Mouse (Mus musculus): ENCODE results near the gene Zfp128. TPM values are rescaled to one million over a fixed set of nuclear protein-coding genes. Genes with fewer than 3 reads are reported as not detected.
"Not testable (repeated sequence)": the region's sequence is repeated elsewhere in the genome, so short reads cannot be mapped to it uniquely, and the experiment has no call there.

Gene Zfp128
- polyA plus RNA-seq, 1 experiment from 2014 or later: 7.0 TPM

GRCm38 (mm10) chr7:12897655-12898410, 16.9 kb downstream of the Zfp128 start, which contains the start of gene Zscan22:
Gene Zscan22 (plus strand): TSS chr7:12897815.
- no peaks in the 10 kb centered on the region for H3K27me3 ChIP-seq
- peaks cover 8% of the 10 kb centered on the region for H3K4me1 ChIP-seq
- H3K27ac ChIP-seq: no peak within 1 kb of the TSS
- 6% methylated on average over 36 of the region's 36 CpGs for WGBS
- H3K4me2 ChIP-seq: peak within 1 kb of the TSS; percentile 59
- ATAC-seq: peak; percentile 99
- no peaks in the 10 kb centered on the region for H3K9me3 ChIP-seq (replicated peaks)
- H3K9ac ChIP-seq: peak within 1 kb of the TSS; percentile 70
- H3K4me3 ChIP-seq: peak within 1 kb of the TSS; percentile 66
- peaks cover 3% of the 10 kb centered on the region; the same call in 1 of the 2 replicates for H3K36me3 ChIP-seq (ENCODE audit: poor library complexity, severe bottlenecking)

GRCm38 (mm10) chr7:12901517-12901916, 20.5 kb downstream of the Zfp128 start:
- whole genome bisulfite sequencing: 94% methylated on average over 5 of the region's 5 CpGs
- Histone ChIP-seq H3K4me3 (no peak overlapping the region), H3K9ac (no peak overlapping the region; the same call in 1 of the 2 replicates), H3K27me3 (no peaks in the 10 kb centered on the region), H3K27ac (no peak overlapping the region), H3K36me3 (ENCODE audit: poor library complexity, severe bottlenecking) (peaks cover 35% of the 10 kb centered on the region), H3K4me1 (peaks cover 8% of the 10 kb centered on the region), H3K9me3 (replicated peaks) (no peaks in the 10 kb centered on the region), H3K4me2 (no peak overlapping the region)
- no peak for ATAC-seq

GRCm38 (mm10) chr7:12903623-12904022, 22.6 kb downstream of the Zfp128 start:
- H3K27me3 ChIP-seq: no peaks in the 10 kb centered on the region
- no peaks in the 10 kb centered on the region for H3K9me3 ChIP-seq (replicated peaks)
- H3K4me2 ChIP-seq: no peak overlapping the region
- 58% methylated on average over 10 of the region's 10 CpGs for WGBS
- H3K36me3 ChIP-seq (ENCODE audit: poor library complexity, severe bottlenecking): peaks cover 56% of the 10 kb centered on the region
- H3K4me3 ChIP-seq: no peak overlapping the region
- H3K9ac ChIP-seq: no peak overlapping the region
- no peak overlapping the region for H3K27ac ChIP-seq
- ATAC-seq: no peak
- peaks cover 3% of the 10 kb centered on the region for H3K4me1 ChIP-seq

GRCm38 (mm10) chr7:12905146-12905545, 24.2 kb downstream of the Zfp128 start:
- no peak overlapping the region for H3K9ac ChIP-seq
- H3K4me1 ChIP-seq: peaks cover 7% of the 10 kb centered on the region
- H3K36me3 ChIP-seq (ENCODE audit: poor library complexity, severe bottlenecking): peaks cover 62% of the 10 kb centered on the region
- ATAC-seq: no peak
- no peak overlapping the region for H3K4me2 ChIP-seq
- H3K4me3 ChIP-seq: no peak overlapping the region
- H3K9me3 ChIP-seq (replicated peaks): no peaks in the 10 kb centered on the region
- no peak overlapping the region for H3K27ac ChIP-seq
- H3K27me3 ChIP-seq: no peaks in the 10 kb centered on the region
- WGBS: 91% methylated on average over 1 of the region's 1 CpGs

GRCm38 (mm10) chr7:12909498-12909962, 28.6 kb downstream of the Zfp128 start:
- peak; percentile 43 for ATAC-seq
- Histone ChIP-seq H3K27me3 (no peaks in the 10 kb centered on the region), H3K9ac (peak overlapping the region; percentile 68), H3K27ac (peak overlapping the region; percentile 81), H3K4me2 (peak overlapping the region; percentile 64), H3K4me3 (peak overlapping the region; percentile 49), H3K4me1 (peaks cover 7% of the 10 kb centered on the region), H3K9me3 (replicated peaks) (no peaks in the 10 kb centered on the region), H3K36me3 (ENCODE audit: poor library complexity, severe bottlenecking) (peaks cover 47% of the 10 kb centered on the region)
- 46% methylated on average over 7 of the region's 7 CpGs for WGBS

- Histone ChIP-seq H3K27ac (peak overlapping the region; percentile 81), H3K9ac (peak overlapping the region; percentile 68), H3K9me3 (replicated peaks) (no peaks in the 10 kb centered on the region), H3K36me3 (ENCODE audit: poor library complexity, severe bottlenecking) (peaks cover 40% of the 10 kb centered on the region), H3K4me2 (peak overlapping the region; percentile 64), H3K4me1 (peaks cover 7% of the 10 kb centered on the region), H3K4me3 (peak overlapping the region; percentile 49), H3K27me3 (no peaks in the 10 kb centered on the region)
- ATAC-seq: peak; percentile 88
- WGBS: 11% methylated on average over 19 of the region's 19 CpGs
Observed at GRCm38 (mm10) chr7:12910181-12910668, 29.2 kb downstream of the Zfp128 start.

- no peak overlapping the region for H3K9ac ChIP-seq
- no peak for ATAC-seq
Observed at GRCm38 (mm10) chr7:12913556-12913955, 32.6 kb downstream of the Zfp128 start.

GRCm38 (mm10) chr7:12920495-12920894, 39.5 kb downstream of the Zfp128 start:
- Histone ChIP-seq H3K4me2 (0 out of 2 replicates have a peak overlapping the region, but pooled peaks have one; percentile 7), H3K4me1 (peaks cover 17% of the 10 kb centered on the region), H3K36me3 (ENCODE audit: poor library complexity, severe bottlenecking) (peaks cover 24% of the 10 kb centered on the region)
- not testable (repeated sequence) for H3K4me3 ChIP-seq; ATAC-seq; H3K9ac ChIP-seq; H3K27me3 ChIP-seq; H3K9me3 ChIP-seq (replicated peaks); H3K27ac ChIP-seq
- WGBS: 90% methylated on average over 7 of the region's 8 CpGs

More at GRCm38 (mm10) chr7:12913556-12913955, 32.6 kb downstream of the Zfp128 start:
- H3K4me1 ChIP-seq: peaks cover 7% of the 10 kb centered on the region
- H3K27me3 ChIP-seq: no peaks in the 10 kb centered on the region
- peaks cover 7% of the 10 kb centered on the region for H3K36me3 ChIP-seq (ENCODE audit: poor library complexity, severe bottlenecking)
- no peak overlapping the region for H3K27ac ChIP-seq
- no peak overlapping the region for H3K4me2 ChIP-seq
- H3K9me3 ChIP-seq (replicated peaks): no peaks in the 10 kb centered on the region
- no peak overlapping the region for H3K4me3 ChIP-seq

GRCm38 (mm10) chr7:12921318-12921704, 40.3 kb downstream of the Zfp128 start:
- H3K9ac ChIP-seq: peak overlapping the region; percentile 82
- ATAC-seq: no peak
- WGBS: 0% methylated on average over 3 of the region's 3 CpGs

GRCm38 (mm10) chr7:12921705-12922465, 40.9 kb downstream of the Zfp128 start, which contains the start of gene Rps5:
Gene Rps5 (plus strand): TSS chr7:12922290.
- ATAC-seq: peak; percentile 99
- Histone ChIP-seq H3K27ac (peak within 1 kb of the TSS; percentile 85), H3K9ac (peak within 1 kb of the TSS; percentile 85), H3K4me1 (peaks cover 17% of the 10 kb centered on the region), H3K9me3 (replicated peaks) (no peaks in the 10 kb centered on the region), H3K27me3 (peaks cover 8% of the 10 kb centered on the region), H3K4me2 (peak within 1 kb of the TSS; percentile 95), H3K4me3 (peak within 1 kb of the TSS; percentile 80), H3K36me3 (ENCODE audit: poor library complexity, severe bottlenecking) (peaks cover 38% of the 10 kb centered on the region)
- under 1% methylated on average over 55 of the region's 55 CpGs for WGBS

More at GRCm38 (mm10) chr7:12921318-12921704, 40.3 kb downstream of the Zfp128 start:
- H3K36me3 ChIP-seq (ENCODE audit: poor library complexity, severe bottlenecking): peaks cover 32% of the 10 kb centered on the region
- peaks cover 3% of the 10 kb centered on the region for H3K27me3 ChIP-seq
- peaks cover 17% of the 10 kb centered on the region for H3K4me1 ChIP-seq
- peak overlapping the region; percentile 86 for H3K4me2 ChIP-seq
- peak overlapping the region; percentile 85 for H3K27ac ChIP-seq
- peak overlapping the region; percentile 80 for H3K4me3 ChIP-seq
- no peaks in the 10 kb centered on the region for H3K9me3 ChIP-seq (replicated peaks)

GRCm38 (mm10) chr7:12922729-12923128, 41.8 kb downstream of the Zfp128 start:
- Histone ChIP-seq H3K4me3 (peak overlapping the region; percentile 80), H3K4me2 (peak overlapping the region; percentile 95), H3K9ac (peak overlapping the region; percentile 85), H3K27ac (no peak overlapping the region), H3K9me3 (replicated peaks) (no peaks in the 10 kb centered on the region), H3K4me1 (peaks cover 18% of the 10 kb centered on the region), H3K27me3 (peaks cover 17% of the 10 kb centered on the region), H3K36me3 (ENCODE audit: poor library complexity, severe bottlenecking) (peaks cover 45% of the 10 kb centered on the region)
- 3% methylated on average over 8 of the region's 8 CpGs for WGBS
- ATAC-seq: no peak

- H3K9me3 ChIP-seq (replicated peaks): no peaks in the 10 kb centered on the region
- WGBS: 89% methylated on average over 7 of the region's 7 CpGs
- peaks cover 50% of the 10 kb centered on the region for H3K36me3 ChIP-seq (ENCODE audit: poor library complexity, severe bottlenecking)
- ATAC-seq: no peak
- H3K27me3 ChIP-seq: peaks cover 32% of the 10 kb centered on the region
- H3K4me1 ChIP-seq: peaks cover 26% of the 10 kb centered on the region
- no peak overlapping the region for H3K9ac ChIP-seq
- no peak overlapping the region for H3K4me2 ChIP-seq
- no peak overlapping the region for H3K4me3 ChIP-seq
- H3K27ac ChIP-seq: no peak overlapping the region
Observed at GRCm38 (mm10) chr7:12926316-12926715, 45.3 kb downstream of the Zfp128 start.
